Mouse (Mus musculus): ENCODE measurements around the gene Itih2. TPM values are rescaled to one million over a fixed set of nuclear protein-coding genes. Genes with fewer than 3 reads are reported as not detected.
A peak's percentile ranks its signal among the peaks of the same experiment; 100 is the strongest.

Itih2 gene
- total and polyA plus RNA-seq, 2 experiments from 2014 or later = 0.42 to 1.1 TPM

DNA sequence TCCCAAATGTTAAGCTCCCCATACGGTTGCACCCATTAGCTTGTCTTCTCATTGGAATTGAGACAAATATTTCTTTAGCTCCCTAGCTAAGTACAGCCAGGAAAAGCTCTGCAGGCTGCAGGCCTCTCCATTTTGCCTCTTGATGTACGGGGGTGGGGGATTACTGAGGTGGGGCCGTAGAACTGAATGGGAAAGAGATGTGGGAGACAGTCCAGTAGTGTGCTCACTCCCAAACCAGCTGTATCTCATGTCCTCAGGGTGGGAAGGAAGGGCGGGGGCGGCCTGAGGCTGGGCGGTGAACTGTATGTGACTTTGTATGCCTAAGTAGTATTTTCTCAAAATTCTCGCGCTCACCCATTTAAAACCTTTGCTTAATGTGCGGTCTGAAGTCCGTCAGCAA is 26.0 kb upstream of the Itih2 start:
- Histone ChIP-seq H3K36me3 (replicated peaks; ENCODE audit: control insufficient read depth, insufficient read depth, low read length) (no peaks in the 10 kb centered on the region), H3K9me3 (replicated peaks; ENCODE audit: control insufficient read depth, low read length) (no peaks in the 10 kb centered on the region), H3K4me1 (ENCODE audit: control insufficient read depth, insufficient read depth) (no peaks in the 10 kb centered on the region; the same call in none of the 2 replicates), H3K27ac (ENCODE audit: low read depth) (no peak overlapping the region), H3K27me3 (ENCODE audit: control insufficient read depth, insufficient read depth, low read length) (no peaks in the 10 kb centered on the region), H3K4me2 (ENCODE audit: low read depth, low read length) (no peak overlapping the region), H3K9ac (replicated peaks; ENCODE audit: low read depth, low read length) (no peak overlapping the region), H3K4me3 (ENCODE audit: low read depth, low read length) (no peak overlapping the region)
- DNase-seq (ENCODE audit: low spot score) = no peak
- TF ChIP-seq EP300 (IDR thresholded peaks at IDR 0.05; ENCODE audit: low read depth) (no peak), CTCF (IDR thresholded peaks at IDR 0.05; ENCODE audit: low read depth) (no peak)
- WGBS = 72% methylated on average over 10 of the region's 10 CpGs
- no peak for ATAC-seq (ENCODE audit: insufficient read depth, low read depth)

DNA sequence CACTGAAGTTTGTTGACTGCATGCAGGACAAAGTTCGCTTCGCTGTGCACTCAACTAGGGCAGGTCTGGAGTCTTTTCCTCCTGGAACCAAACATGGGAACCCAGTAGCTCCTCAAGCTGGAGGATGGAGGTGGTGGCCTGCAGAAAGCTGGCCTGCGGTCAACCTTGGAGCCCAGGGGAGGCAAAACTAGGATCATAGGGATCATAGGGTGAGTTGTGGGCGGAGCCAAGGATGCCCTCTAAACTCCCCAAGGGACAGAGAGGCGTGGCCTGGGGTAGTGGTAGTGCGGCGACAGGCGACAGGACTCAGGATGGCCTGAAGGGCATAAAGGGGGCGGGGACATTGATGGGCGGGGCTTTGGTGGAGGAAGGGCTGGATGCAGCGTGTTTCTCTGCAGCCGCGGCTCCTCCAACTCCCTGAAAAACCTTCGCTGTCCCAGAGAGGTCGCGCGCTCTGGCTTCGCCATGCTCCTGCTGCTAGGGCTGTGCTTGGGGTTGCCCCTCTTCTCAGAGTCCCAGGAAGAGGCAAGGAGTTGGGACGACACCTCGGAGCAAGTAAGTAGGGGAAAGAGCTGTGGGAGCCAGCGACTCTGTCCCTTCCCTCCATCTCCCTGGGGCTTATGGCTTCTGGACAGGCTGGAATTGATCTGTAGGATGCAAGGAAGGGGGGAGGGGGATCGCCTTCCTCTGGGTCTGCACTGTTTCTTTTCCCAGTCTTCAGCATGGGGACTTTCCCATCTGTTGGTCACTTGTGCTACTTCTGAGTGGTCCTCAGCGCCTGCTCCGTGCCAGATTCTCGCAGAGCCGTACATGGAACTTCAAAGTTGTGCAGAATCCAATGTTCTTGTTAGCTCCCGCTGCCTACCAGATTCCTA is 22.2 kb upstream of the Itih2 start, which contains the start of gene Itih5:
Gene Itih5 (plus strand): TSS at position 371 of the 875 bp plus-strand sequence.
- 8% methylated on average over 27 of the region's 27 CpGs for WGBS
- Histone ChIP-seq H3K27me3 (ENCODE audit: control insufficient read depth, insufficient read depth, low read length) (no peaks in the 10 kb centered on the region), H3K4me2 (ENCODE audit: low read depth, low read length) (peak within 1 kb of the TSS; percentile 76), H3K9me3 (replicated peaks; ENCODE audit: control insufficient read depth, low read length) (no peaks in the 10 kb centered on the region), H3K36me3 (replicated peaks; ENCODE audit: control insufficient read depth, insufficient read depth, low read length) (no peaks in the 10 kb centered on the region), H3K9ac (replicated peaks; ENCODE audit: low read depth, low read length) (peak within 1 kb of the TSS; percentile 36; the same call in 1 of the 2 replicates), H3K4me3 (ENCODE audit: low read depth, low read length) (peak within 1 kb of the TSS; percentile 49), H3K4me1 (ENCODE audit: control insufficient read depth, insufficient read depth) (no peaks in the 10 kb centered on the region; the same call in none of the 2 replicates), H3K27ac (ENCODE audit: low read depth) (no peak within 1 kb of the TSS)
- peak; percentile 46 for DNase-seq (ENCODE audit: low spot score)
- TF ChIP-seq EP300 (IDR thresholded peaks at IDR 0.05; ENCODE audit: low read depth) = no peak
- no peak for TF ChIP-seq CTCF (IDR thresholded peaks at IDR 0.05; ENCODE audit: low read depth)
- ATAC-seq (ENCODE audit: insufficient read depth, low read depth) = peak; percentile 71

DNA sequence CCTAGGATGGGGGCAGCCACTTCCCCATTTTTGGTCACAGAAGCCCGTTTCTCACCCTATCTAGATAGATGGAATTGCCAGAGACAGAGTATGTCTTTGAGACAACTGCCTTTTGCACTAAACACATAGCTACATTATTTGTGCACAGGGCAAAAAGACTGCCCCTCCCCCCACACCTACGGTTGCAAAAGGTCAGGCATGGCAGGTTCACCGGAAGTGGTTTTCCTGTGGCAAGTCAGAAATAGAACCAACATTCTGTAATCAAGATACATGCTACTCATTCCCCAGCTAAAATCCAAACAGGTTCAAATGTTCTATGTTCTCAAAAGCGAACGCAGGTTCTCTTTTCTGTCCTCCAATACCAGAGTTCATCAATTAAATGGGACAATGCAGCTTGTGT is 21.4 kb upstream of the Itih2 start:
- no peaks in the 10 kb centered on the region for H3K9me3 ChIP-seq (replicated peaks; ENCODE audit: control insufficient read depth, low read length)

DNA sequence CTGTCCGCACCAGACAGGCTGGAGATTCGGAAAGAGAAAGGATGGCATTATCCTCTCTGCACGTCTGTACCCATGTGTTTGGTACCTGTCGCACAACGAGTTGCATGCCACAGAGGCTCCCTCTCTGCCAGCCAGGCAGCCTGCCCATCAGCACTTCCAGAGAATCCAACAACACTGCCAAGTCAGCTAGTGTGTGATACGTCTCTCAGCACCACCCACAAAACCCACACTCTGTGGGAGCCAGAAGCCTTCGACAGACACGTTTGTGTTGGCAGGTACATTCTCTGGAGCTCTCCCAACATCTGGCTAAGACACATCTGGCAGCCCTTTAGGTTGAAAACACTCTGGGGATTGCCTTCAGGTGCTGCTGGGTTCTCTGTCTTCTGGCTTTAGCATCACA is 16.0 kb upstream of the Itih2 start:
- H3K9me3 ChIP-seq (replicated peaks; ENCODE audit: control insufficient read depth, low read length) = no peaks in the 10 kb centered on the region
- TF ChIP-seq CTCF (IDR thresholded peaks at IDR 0.05; ENCODE audit: low read depth) (no peak), EP300 (IDR thresholded peaks at IDR 0.05; ENCODE audit: low read depth) (no peak)
- no peak overlapping the region for H3K4me2 ChIP-seq (ENCODE audit: low read depth, low read length)
- no peaks in the 10 kb centered on the region for H3K4me1 ChIP-seq (ENCODE audit: control insufficient read depth, insufficient read depth)
- no peak overlapping the region for H3K4me3 ChIP-seq (ENCODE audit: low read depth, low read length)
- no peak for ATAC-seq (ENCODE audit: insufficient read depth, low read depth)
- WGBS = 45% methylated on average over 8 of the region's 8 CpGs
- H3K36me3 ChIP-seq (replicated peaks; ENCODE audit: control insufficient read depth, insufficient read depth, low read length) = no peaks in the 10 kb centered on the region
- H3K27ac ChIP-seq (ENCODE audit: low read depth) = no peak overlapping the region
- no peak for DNase-seq (ENCODE audit: low spot score)
- no peak overlapping the region for H3K9ac ChIP-seq (replicated peaks; ENCODE audit: low read depth, low read length)
- no peaks in the 10 kb centered on the region for H3K27me3 ChIP-seq (ENCODE audit: control insufficient read depth, insufficient read depth, low read length)

More for the DNA sequence above, 21.4 kb upstream of the Itih2 start:
- H3K27ac ChIP-seq (ENCODE audit: low read depth) = no peak overlapping the region
- ATAC-seq (ENCODE audit: insufficient read depth, low read depth) = no peak
- 72% methylated on average over 5 of the region's 5 CpGs for WGBS
- H3K4me2 ChIP-seq (ENCODE audit: low read depth, low read length) = no peak overlapping the region
- no peaks in the 10 kb centered on the region; the same call in none of the 2 replicates for H3K4me1 ChIP-seq (ENCODE audit: control insufficient read depth, insufficient read depth)
- no peaks in the 10 kb centered on the region for H3K36me3 ChIP-seq (replicated peaks; ENCODE audit: control insufficient read depth, insufficient read depth, low read length)
- TF ChIP-seq EP300 (IDR thresholded peaks at IDR 0.05; ENCODE audit: low read depth) = no peak
- no peak for TF ChIP-seq CTCF (IDR thresholded peaks at IDR 0.05; ENCODE audit: low read depth)
- no peak overlapping the region for H3K9ac ChIP-seq (replicated peaks; ENCODE audit: low read depth, low read length)
- DNase-seq (ENCODE audit: low spot score) = no peak
- no peak overlapping the region for H3K4me3 ChIP-seq (ENCODE audit: low read depth, low read length)
- H3K27me3 ChIP-seq (ENCODE audit: control insufficient read depth, insufficient read depth, low read length) = no peaks in the 10 kb centered on the region

DNA sequence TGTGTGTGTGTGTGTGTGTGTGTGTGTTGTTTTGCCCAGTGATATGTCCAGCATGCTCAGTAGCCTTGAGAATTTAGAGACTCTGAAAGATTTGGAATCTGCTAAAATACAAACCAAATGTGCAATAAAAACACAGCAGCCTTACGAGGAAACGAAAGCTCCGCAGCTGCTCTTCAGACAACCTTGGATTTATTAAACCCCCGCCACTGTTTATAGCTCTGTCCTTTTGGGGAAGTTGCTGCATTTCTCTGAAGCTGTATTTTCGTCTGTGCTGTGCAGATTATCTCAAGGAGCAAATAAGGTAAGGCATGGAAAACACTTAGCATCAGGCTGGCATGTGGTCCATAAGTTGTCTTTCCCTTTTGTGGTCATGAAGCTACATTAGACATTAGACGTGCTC is 14.3 kb upstream of the Itih2 start:
- TF ChIP-seq CTCF (IDR thresholded peaks at IDR 0.05; ENCODE audit: low read depth) (no peak), EP300 (IDR thresholded peaks at IDR 0.05; ENCODE audit: low read depth) (no peak)
- Histone ChIP-seq H3K4me2 (ENCODE audit: low read depth, low read length) (no peak overlapping the region), H3K27me3 (ENCODE audit: control insufficient read depth, insufficient read depth, low read length) (no peaks in the 10 kb centered on the region), H3K9ac (replicated peaks; ENCODE audit: low read depth, low read length) (no peak overlapping the region), H3K27ac (ENCODE audit: low read depth) (no peak overlapping the region), H3K4me3 (ENCODE audit: low read depth, low read length) (no peak overlapping the region), H3K36me3 (replicated peaks; ENCODE audit: control insufficient read depth, insufficient read depth, low read length) (no peaks in the 10 kb centered on the region), H3K4me1 (ENCODE audit: control insufficient read depth, insufficient read depth) (no peaks in the 10 kb centered on the region), H3K9me3 (replicated peaks; ENCODE audit: control insufficient read depth, low read length) (no peaks in the 10 kb centered on the region)
- ATAC-seq (ENCODE audit: insufficient read depth, low read depth) (no peak), DNase-seq (ENCODE audit: low spot score) (no peak)
- 70% methylated on average over 6 of the region's 6 CpGs for WGBS
